Mouse (Mus musculus) liver, postnatal 0 days (tissue): Measurements from ENCODE around the gene Slc7a1. TPM values are rescaled to one million over a fixed set of nuclear protein-coding genes. Genes with fewer than 3 reads are reported as not detected.

ENCODE experiments used
- ATAC-seq: fragments of 200-750 bp; cut with Nextera tagmentation; 2 replicates; pipeline ENCODE4 v1.8.0; 2017; ENCODE audit warnings: mild to moderate bottlenecking, moderate library complexity
- DNase-seq: peaks from one replicate; pipeline ENCODE4 v3.0.0-alpha.2; 2016
- H3K27ac ChIP-seq: fragments of 300-500 bp; sonication (generic); 2 replicates; pipeline ENCODE4 v1.5.1; 2014; ENCODE audit warnings: antibody characterized with exemption, moderate library complexity, mild to moderate bottlenecking, low read depth
- H3K27me3 ChIP-seq: fragments of 300-500 bp; sonication (generic); 2 replicates; pipeline ENCODE4 v1.6.1; 2014; ENCODE audit warnings: low read length, control low read depth, mixed read lengths; ENCODE audit not compliant: insufficient read depth
- H3K36me3 ChIP-seq: fragments of 300-500 bp; sonication (generic); replicated peaks from 2 replicates; pipeline ENCODE4 v1.6.1; 2014; ENCODE audit warnings: mild to moderate bottlenecking, control low read depth, low read length, moderate library complexity, mixed read lengths; ENCODE audit not compliant: insufficient read depth
- H3K4me1 ChIP-seq: fragments of 300-500 bp; sonication (generic); 2 replicates; pipeline ENCODE4 v1.6.1; 2014; ENCODE audit warnings: antibody characterized with exemption, mild to moderate bottlenecking, control low read depth; ENCODE audit not compliant: insufficient read depth
- H3K4me2 ChIP-seq: fragments of 300-500 bp; sonication (generic); 2 replicates; pipeline ENCODE4 v1.6.1; 2014; ENCODE audit warnings: low read depth, mild to moderate bottlenecking, low read length, moderate library complexity, mixed read lengths
- H3K4me3 ChIP-seq: fragments of 300-500 bp; sonication (generic); 2 replicates; pipeline ENCODE4 v1.5.1; 2014; ENCODE audit warnings: low read depth, low read length
- H3K9ac ChIP-seq: fragments of 300-500 bp; sonication (generic); replicated peaks from 2 replicates; pipeline ENCODE4 v1.6.1; 2014; ENCODE audit warnings: mild to moderate bottlenecking, moderate library complexity
- H3K9me3 ChIP-seq: fragments of 300-500 bp; sonication (generic); 2 replicates; pipeline ENCODE4 v1.6.1; 2016; ENCODE audit warnings: mild to moderate bottlenecking, control low read depth, low read length, mixed read lengths
- CTCF ChIP-seq: sonication (generic); IDR thresholded peaks from 2 replicates; pipeline ENCODE4 v1.5.1; 2016; ENCODE audit warnings: antibody characterized with exemption, low read depth
- EP300 ChIP-seq: IDR thresholded peaks from 2 replicates; pipeline ENCODE4 v1.6.1; 2016; ENCODE audit warnings: antibody characterized with exemption, low read depth, mild to moderate bottlenecking
- WGBS: fragments of 180-500 bp; shearing (Covaris S2); extraction: QIAGEN DNeasy Blood & Tissue Kit; methylation state at CpG from one replicate; pipeline ENCODE4 v1.1.7; 2014; ENCODE audit not compliant: insufficient replicate concordance; 5-methylcytosine and 5-hydroxymethylcytosine counted together
- polyA plus RNA-seq: library from polyadenylated mRNA; unstranded; fragments of >200 nt; fragmentation: Nextera tagmentation; extraction: Ambion mirVana; gene quantifications from 2 replicates; pipeline ENCODE4 v1.2.1, GENCODE M21; 2015

The Slc7a1 gene
- polyA plus RNA-seq, 1 experiment from 2014 or later: 6.5 TPM

DNA sequence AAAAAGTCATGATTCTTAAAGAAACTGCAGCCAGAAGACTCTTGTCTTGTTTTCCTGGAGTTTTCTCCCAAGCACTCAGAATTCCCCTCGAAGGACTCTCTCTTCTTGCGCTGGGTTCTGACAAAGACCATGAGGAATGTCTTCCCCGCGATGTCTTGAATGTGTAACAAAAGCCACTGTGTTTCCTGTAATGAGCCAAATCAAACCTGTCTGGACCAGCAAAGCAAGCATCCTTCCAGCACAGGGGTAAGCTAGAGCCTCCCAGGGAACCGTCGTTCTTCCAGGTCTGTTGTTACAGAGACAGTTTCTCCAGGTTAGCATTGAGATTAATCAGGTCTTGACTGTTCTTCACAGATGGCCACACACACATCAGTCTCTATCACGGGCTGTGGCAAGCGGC lies 121.5 kb downstream of the Slc7a1 start:
- TF ChIP-seq CTCF (no peak), EP300 (no peak)
- DNase-seq (no peak), ATAC-seq (no peak)
- no peaks in the 10 kb centered on the region for H3K36me3 ChIP-seq
- H3K4me1 ChIP-seq: no peaks in the 10 kb centered on the region
- H3K27me3 ChIP-seq: no peaks in the 10 kb centered on the region
- H3K9me3 ChIP-seq: no peaks in the 10 kb centered on the region
- H3K4me3 ChIP-seq: no peak overlapping the region
- no peak overlapping the region for H3K4me2 ChIP-seq
- no peak overlapping the region for H3K9ac ChIP-seq
- WGBS: 75% methylated on average over 8 of the region's 8 CpGs
- no peak overlapping the region for H3K27ac ChIP-seq

Other genes with a start within 250 kb of the Slc7a1 start
- gene Ubl3, start 152.9 kb upstream of the Slc7a1 start, polyA plus RNA-seq: 37.0 and 39.4 TPM in 2 replicates